Comparison of ENCODE assay signal across 10 mouse cellular contexts in genomic region chr11:74546165-74546564, GRCm38 (mm10).
A peak's percentile ranks its signal among the peaks of the same experiment; 100 is the strongest.
DNase-seq lines count a peak whose midpoint lies in the region; ATAC-seq and TF ChIP-seq lines count a peak whose summit lies in the region.
"Had no signal": no experiment of that assay in that cellular context is flagged by ENCODE, and none has a peak within 500 bp of the region (broad histone marks: within the 10 kb centered on the region; RNA-seq: fewer than 3 reads in every experiment).

No protein-coding gene starts in this region.

- TF ChIP-seq EP300 in stomach, postnatal 0 days (optimal IDR thresholded peaks at IDR 0.05) = no peak

- no peak for ATAC-seq in cerebellum, adult (ENCODE audit: insufficient number of reproducible peaks, low FRiP score, low TSS enrichment)
- no peak for ATAC-seq in midbrain, embryonic 14.5 days (ENCODE audit: low FRiP score, low TSS enrichment)
- no peak for ATAC-seq in midbrain, embryonic 16.5 days
- peak; percentile 32 for ATAC-seq in liver, embryonic 13.5 days (ENCODE audit: low read depth)
- ATAC-seq in stomach, postnatal 0 days (ENCODE audit: low FRiP score, low TSS enrichment) = no peak

- 48% methylated on average over 4 of the region's 4 CpGs for WGBS in midbrain, embryonic 14.5 days
- WGBS in midbrain, embryonic 16.5 days = 44% methylated on average over 4 of the region's 4 CpGs
- 14% methylated on average over 4 of the region's 4 CpGs for WGBS in liver, embryonic 13.5 days (ENCODE audit: insufficient replicate concordance)
- WGBS in stomach, postnatal 0 days = 43% methylated on average over 4 of the region's 4 CpGs

- peak; percentile 74 for TF ChIP-seq CTCF in stomach, postnatal 0 days (IDR thresholded peaks at IDR 0.05; ENCODE audit: low read depth)

- intact Hi-C loops in heart, postnatal 14 days (cut with DNase I) = loop anchor here (2.0 kb wide), 2 partner anchors 143 to 169 kb away; no protein-coding TSS in a partner anchor

- H3K4me1 ChIP-seq in midbrain, embryonic 14.5 days (ENCODE audit: control insufficient read depth, insufficient read depth, low read length) = 0 out of 2 replicates have a peak, but pooled peaks cover 4% of the 10 kb centered on the region
- H3K4me1 ChIP-seq in midbrain, embryonic 16.5 days (ENCODE audit: control insufficient read depth, insufficient read depth, low read length) = peaks cover 13% of the 10 kb centered on the region
- peaks cover 51% of the 10 kb centered on the region for H3K4me1 ChIP-seq in liver, embryonic 13.5 days (replicated peaks)
- no peaks in the 10 kb centered on the region for H3K4me1 ChIP-seq in stomach, postnatal 0 days (replicated peaks; ENCODE audit: control insufficient read depth, insufficient read depth)

- DNase-seq in cerebellum, adult 11 months = peak; percentile 51
- DNase-seq in midbrain, embryonic 14.5 days = peak; percentile 76
- DNase-seq in c-Kit-positive CD71-positive TER-119-positive erythroid progenitor cells, embryonic 14.5 days (ENCODE audit: low spot score) = peak; percentile 68
- DNase-seq in heart, postnatal 14 days = peak; percentile 48 to 73
- DNase-seq in liver, embryonic 13.5 days = peak; percentile 56
- peak; percentile 64 for DNase-seq in stomach, postnatal 0 days (ENCODE audit: low spot score)

- H3K27ac ChIP-seq in midbrain, embryonic 14.5 days (replicated peaks; ENCODE audit: low read depth, low read length) = no peak overlapping the region
- no peak overlapping the region for H3K27ac ChIP-seq in midbrain, embryonic 16.5 days (ENCODE audit: low read length)
- H3K27ac ChIP-seq in liver, embryonic 13.5 days = peak overlapping the region; percentile 60; the same call in 1 of the 2 replicates
- no peak overlapping the region for H3K27ac ChIP-seq in stomach, postnatal 0 days (replicated peaks)

- no peaks in the 10 kb centered on the region for H3K27me3 ChIP-seq in midbrain, embryonic 14.5 days (ENCODE audit: control insufficient read depth, insufficient read depth, low read length)
- no peaks in the 10 kb centered on the region for H3K27me3 ChIP-seq in midbrain, embryonic 16.5 days (ENCODE audit: control insufficient read depth, insufficient read depth, low read depth, low read length)
- H3K27me3 ChIP-seq in liver, embryonic 13.5 days = no peaks in the 10 kb centered on the region
- H3K27me3 ChIP-seq in stomach, postnatal 0 days (ENCODE audit: control insufficient read depth, insufficient read depth, low read length) = no peaks in the 10 kb centered on the region
- H3K27me3 ChIP-seq: heart, embryonic 15.5 days had no signal

- H3K4me3 ChIP-seq in midbrain, embryonic 14.5 days (replicated peaks; ENCODE audit: low read depth, low read length) = no peak overlapping the region
- H3K4me3 ChIP-seq in midbrain, embryonic 16.5 days (ENCODE audit: low read depth, low read length) = no peak overlapping the region
- no peak overlapping the region for H3K4me3 ChIP-seq in liver, embryonic 13.5 days (replicated peaks)
- no peak overlapping the region for H3K4me3 ChIP-seq in stomach, postnatal 0 days (ENCODE audit: low read depth, low read length)
- H3K4me3 ChIP-seq: myocyte had no signal

- no peak overlapping the region for H3K4me2 ChIP-seq in midbrain, embryonic 14.5 days (ENCODE audit: low read length)
- H3K4me2 ChIP-seq in midbrain, embryonic 16.5 days (ENCODE audit: low read length) = no peak overlapping the region
- peak overlapping the region; percentile 74 for H3K4me2 ChIP-seq in liver, embryonic 13.5 days
- no peak overlapping the region for H3K4me2 ChIP-seq in stomach, postnatal 0 days (replicated peaks; ENCODE audit: low read depth)

- H3K36me3 ChIP-seq in midbrain, embryonic 14.5 days (ENCODE audit: control insufficient read depth, insufficient read depth, low read length) = no peaks in the 10 kb centered on the region
- H3K36me3 ChIP-seq in midbrain, embryonic 16.5 days (ENCODE audit: control insufficient read depth, insufficient read depth, low read length) = no peaks in the 10 kb centered on the region
- H3K36me3 ChIP-seq in liver, embryonic 13.5 days = no peaks in the 10 kb centered on the region
- H3K36me3 ChIP-seq in stomach, postnatal 0 days (ENCODE audit: control insufficient read depth, insufficient read depth, low read length) = no peaks in the 10 kb centered on the region
- H3K36me3 ChIP-seq: heart, embryonic 15.5 days had no signal

- no peak overlapping the region for H3K9ac ChIP-seq in midbrain, embryonic 14.5 days (replicated peaks; ENCODE audit: low read length)
- no peak overlapping the region for H3K9ac ChIP-seq in midbrain, embryonic 16.5 days (ENCODE audit: low read depth, low read length)
- H3K9ac ChIP-seq in liver, embryonic 13.5 days = 0 out of 2 replicates have a peak overlapping the region, but pooled peaks have one; percentile 14
- no peak overlapping the region for H3K9ac ChIP-seq in stomach, postnatal 0 days (ENCODE audit: low read length)
- H3K9ac ChIP-seq: heart, embryonic 15.5 days had no signal

- no peaks in the 10 kb centered on the region for H3K9me3 ChIP-seq in midbrain, embryonic 14.5 days (ENCODE audit: control insufficient read depth, low read length)
- H3K9me3 ChIP-seq in midbrain, embryonic 16.5 days (replicated peaks; ENCODE audit: control insufficient read depth, low read length, poor library complexity, severe bottlenecking) = no peaks in the 10 kb centered on the region
- H3K9me3 ChIP-seq in liver, embryonic 13.5 days (replicated peaks) = no peaks in the 10 kb centered on the region
- H3K9me3 ChIP-seq in stomach, postnatal 0 days (ENCODE audit: control insufficient read depth, low read length) = no peaks in the 10 kb centered on the region
- H3K9me3 ChIP-seq: heart, embryonic 15.5 days had no signal
